Mouse (Mus musculus): ENCODE results near the gene Sebox. TPM values are rescaled to one million over a fixed set of nuclear protein-coding genes. Genes with fewer than 3 reads are reported as not detected.

Sebox gene
- polyA plus RNA-seq (2017; shearing (Covaris generic)): not detected

DNA sequence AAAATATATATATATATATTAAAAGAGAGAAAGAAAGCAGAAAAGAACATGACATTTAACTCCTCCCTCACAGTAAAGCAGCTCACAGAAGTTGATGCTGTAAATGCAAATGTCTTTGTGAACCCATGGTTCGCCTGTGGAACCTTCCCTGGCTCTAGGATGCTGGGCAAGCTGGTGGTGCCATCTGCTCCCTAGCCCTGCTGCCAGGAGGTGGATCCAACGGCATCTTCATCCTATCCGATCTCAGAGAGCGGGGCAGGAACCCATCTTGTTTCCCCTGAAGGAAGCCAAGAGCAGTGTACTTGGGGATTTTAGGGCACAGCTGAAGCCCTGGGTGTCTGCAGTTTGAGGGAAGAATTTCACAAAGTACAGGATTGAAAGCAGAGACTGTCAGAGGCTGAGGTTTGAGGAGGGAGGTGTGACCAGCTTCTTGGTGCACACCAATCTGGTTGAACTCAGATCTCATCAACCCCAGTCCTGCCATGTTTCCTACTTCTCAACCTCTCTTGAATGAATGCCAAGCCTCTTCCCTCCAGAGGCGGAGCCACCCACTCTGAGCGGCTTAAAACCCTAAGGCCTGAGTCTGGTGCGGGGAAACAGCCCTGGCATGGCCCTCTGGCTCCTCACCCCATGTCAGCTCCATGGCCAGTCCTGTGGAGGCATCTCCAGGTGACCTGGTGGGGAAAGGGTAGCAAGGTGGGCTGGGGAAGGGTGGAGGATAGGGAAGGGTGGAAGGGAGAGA, at the start of gene Sebox:
Gene Sebox, plus strand, starts transcription at position 539 of the 742 bp plus-strand sequence.

DNA sequence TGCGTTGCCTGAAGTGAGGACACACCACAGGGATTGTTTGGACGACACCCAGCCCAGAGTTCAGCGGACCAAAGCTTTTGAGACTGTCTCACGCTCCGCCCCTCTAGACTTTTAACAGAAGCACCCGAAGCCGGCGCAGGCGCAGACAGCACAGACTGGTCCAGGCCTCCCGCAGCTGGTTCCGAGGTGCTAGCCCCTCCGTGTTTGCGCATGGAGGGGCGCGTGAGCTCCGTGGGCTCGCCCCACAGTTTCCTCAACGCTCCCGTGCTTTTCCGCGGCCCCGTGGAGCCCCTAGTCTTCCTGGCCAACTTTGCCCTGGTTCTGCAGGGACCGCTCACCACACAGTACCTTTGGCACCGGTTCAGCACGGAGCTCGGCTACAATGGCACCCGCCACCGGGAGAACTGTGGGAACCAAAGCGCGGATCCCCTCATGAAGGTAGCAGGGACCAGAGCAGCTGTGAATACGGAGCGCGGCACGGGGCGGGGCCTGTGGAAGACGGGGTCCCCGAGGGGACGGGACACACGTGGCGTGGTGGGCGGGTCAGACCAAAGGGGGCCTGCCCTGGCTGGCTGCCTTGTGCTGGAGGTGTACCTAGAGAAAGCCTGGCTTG, 37.6 kb upstream of the Sebox start, which contains the start of gene Slc46a1:
Gene Slc46a1, plus strand, starts transcription at position 130 of the 613 bp plus-strand sequence.

DNA sequence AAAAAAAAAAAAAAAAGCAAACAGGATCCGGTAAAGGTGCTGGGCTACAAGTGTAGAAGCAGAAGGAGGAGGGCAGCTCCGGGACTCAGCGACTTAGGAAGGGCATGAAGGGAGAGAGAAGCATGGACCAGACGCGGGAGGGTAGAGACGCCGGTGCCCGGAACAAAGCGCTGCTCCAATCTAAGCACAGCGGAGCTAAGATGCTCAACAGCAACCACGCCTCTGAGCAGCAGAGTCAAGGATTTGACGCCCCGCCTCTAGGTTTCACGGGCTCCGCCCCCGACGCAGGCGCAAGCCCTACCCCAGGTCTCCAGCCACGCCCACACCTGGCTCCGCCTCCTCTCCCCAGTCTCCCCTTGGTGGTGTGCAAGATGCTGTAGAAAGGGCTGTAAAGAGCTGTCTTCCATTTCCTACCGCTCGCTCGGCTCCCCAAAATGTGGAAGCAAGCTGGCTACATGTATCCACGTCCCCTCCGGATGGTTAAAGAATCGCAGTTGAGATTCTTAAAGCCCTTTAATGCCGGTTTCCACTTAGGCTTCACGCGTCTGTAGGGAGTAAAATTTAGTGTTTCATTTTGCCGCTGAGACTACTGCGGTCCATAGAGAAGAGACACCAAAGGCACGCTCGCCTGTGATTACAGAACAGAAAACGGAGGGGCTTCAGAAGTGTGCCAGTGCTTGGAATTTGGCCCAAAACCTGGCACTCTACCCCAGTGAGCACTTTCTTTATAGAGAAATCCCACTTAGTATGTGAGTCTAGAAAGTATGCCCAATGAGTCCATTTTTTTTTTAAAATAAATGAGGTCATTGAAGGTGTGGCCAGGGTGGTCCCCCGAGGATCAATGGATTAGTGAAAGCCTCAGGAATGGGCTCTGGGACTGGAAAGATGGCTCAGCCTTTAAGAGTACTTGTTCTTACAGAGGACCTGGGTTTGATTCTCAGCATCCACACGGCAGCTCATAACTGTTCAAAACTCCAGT, 5.4 kb upstream of the Sebox start, which contains the start of gene Sarm1:
Gene Sarm1, minus strand, starts transcription at position 211 of the 979 bp plus-strand sequence.

GRCm38 (mm10) chr11:78499004-78499403, 4.2 kb upstream of the Sebox start, which contains the start of gene Vtn:
Gene Vtn, plus strand, starts transcription at chr11:78499091.

DNA sequence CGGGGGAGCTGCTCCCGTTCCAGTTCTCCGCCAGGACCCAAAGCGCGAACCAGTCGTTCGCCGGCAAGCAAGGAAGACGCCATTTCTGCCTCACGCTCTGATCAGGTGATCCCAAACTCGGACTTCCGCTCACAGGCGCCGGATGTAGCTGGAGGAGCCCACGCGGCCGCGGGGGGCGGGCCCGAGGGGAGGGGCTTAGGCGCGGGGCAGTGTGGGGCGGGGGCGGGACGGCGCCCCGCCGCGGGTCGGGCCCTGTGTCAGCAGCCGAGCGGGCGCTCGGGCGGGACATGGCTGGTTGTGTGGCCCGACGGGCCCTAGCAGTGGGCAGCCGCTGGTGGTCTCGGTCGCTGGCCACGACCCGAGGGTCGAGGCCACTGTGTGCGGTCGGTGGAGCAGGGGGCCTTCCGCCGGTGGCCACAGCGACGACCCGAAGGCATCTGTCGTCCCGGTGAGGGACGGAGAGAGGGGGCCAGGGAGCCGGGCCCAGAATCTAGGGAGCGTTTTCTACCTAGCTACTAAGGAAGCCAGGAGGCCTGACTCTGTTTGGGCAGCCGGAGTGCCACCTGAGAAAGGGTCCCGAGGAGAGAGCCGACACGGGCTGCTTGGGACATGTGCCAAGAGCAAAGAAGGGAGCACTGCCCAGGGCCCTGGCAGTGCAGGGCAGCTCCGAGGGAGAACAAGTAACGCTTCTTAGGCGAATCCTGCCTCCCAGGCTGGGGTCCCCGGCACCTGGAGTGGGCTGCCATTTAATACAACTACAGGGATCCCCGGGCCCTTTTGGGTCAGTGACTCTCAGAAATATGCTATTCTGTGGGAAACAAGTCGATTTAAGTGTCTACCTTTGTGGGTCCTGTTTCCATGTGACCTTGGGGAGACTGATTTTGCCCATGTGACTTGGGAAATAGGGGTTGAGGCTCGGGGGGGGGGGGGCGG, 9.0 kb downstream of the Sebox start, which contains the start of the genes Tmem199 and Poldip2:
Gene Tmem199, minus strand, starts transcription at position 148 of the 933 bp plus-strand sequence.
Gene Poldip2, plus strand, starts transcription at position 169 of the 933 bp plus-strand sequence.

DNA sequence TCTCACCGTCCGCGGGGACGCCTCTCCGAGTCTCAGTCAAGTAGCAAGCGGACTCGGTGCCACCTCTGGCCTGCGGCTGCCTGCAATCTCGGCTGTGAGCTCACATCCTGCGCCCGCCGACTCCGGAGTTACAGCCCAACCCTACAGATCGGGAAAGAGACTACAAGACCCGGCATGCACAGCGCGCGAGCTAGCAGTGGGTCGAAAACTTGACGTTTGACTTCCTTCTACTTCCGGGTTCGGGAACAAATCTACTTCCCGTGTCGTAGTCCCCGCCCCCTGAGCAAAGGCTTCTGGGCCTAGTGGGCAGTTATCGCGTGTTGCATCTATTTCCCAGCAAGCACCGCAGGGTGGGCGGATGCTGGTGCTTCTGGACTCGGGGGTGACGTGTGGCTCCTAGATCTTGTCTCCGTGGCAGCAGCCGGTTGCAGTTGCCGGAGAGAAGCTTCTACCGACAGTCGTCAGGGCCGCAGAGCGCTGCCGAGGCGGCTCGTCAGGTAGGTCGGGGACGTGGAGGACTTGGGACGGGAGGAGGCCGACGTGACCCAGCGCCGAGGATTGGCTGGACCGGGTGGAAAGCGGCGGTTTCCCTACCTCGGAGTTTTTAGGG, 32.9 kb downstream of the Sebox start, which contains the start of the genes Tnfaip1 and Ift20:
Gene Tnfaip1, minus strand, starts transcription at position 253 of the 610 bp plus-strand sequence.
Gene Ift20, plus strand, starts transcription at position 282 of the 610 bp plus-strand sequence.

DNA sequence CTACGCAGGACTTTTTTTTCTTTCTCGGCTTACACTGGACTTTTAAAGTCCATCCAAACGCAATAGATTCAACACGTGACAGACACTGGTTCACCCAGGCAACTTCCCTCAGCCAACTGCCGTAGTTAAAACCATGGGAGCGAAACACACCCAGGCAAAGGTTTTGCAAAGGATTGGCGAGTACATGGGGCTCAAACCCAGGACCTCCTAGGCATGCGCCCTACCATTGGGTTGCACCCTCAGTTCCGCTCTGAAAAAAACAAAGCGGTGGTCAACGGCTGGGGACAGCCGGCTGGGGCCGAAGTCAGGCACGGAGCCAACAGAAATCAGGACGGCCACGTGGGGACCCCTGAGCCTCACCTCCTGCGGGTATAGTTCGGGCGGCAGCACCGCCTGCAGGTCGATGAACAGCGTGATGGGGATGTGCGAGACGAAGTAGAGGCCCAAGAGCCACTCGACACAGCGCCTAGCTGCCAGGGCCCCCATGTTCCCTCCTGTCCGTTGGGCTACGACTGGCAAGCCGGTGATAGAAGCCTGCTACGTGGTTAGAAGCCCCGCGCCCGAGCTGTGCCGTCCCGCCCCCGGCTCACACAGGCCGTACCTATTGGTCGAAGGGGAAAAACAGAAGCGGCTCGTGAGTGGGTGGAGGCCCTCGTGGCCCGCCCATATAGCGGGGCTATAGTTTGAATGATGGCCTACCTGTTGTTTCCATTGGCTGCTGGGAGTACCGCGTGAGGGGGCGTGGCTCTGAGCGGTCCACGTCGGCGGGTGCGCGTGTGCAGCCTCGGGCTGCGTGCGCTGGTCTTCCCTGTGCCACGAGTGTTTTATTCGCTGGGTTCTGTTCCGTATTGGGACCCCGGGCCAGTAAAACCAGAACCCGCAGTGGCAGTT, 47.2 kb downstream of the Sebox start, which contains the start of gene Tmem97:
Gene Tmem97, minus strand, starts transcription at position 610 of the 891 bp plus-strand sequence.

Other genes starting within 250 kb of the Sebox start
- gene 2610507B11Rik, start 241.7 kb upstream of the Sebox start, polyA plus RNA-seq (2017; shearing (Covaris generic)): 74.7 TPM
- 0.38 TPM for gene BC030499, start 212.6 kb upstream of the Sebox start, polyA plus RNA-seq (2017; shearing (Covaris generic))
- 2.2 TPM for gene Spag5, start 201.9 kb upstream of the Sebox start, polyA plus RNA-seq (2017; shearing (Covaris generic))
- 14.5 TPM for gene Aldoc, start 180.5 kb upstream of the Sebox start, polyA plus RNA-seq (2017; shearing (Covaris generic))
- gene Pigs, start 175.0 kb upstream of the Sebox start, polyA plus RNA-seq (2017; shearing (Covaris generic)): 136 TPM
- 18.6 TPM for gene Unc119, start 160.0 kb upstream of the Sebox start, polyA plus RNA-seq (2017; shearing (Covaris generic))
- gene Foxn1, start 116.9 kb upstream of the Sebox start, polyA plus RNA-seq (2017; shearing (Covaris generic)): not detected
- not detected for gene Slc13a2, start 81.2 kb upstream of the Sebox start, polyA plus RNA-seq (2017; shearing (Covaris generic))
- gene Slc46a1, start 37.8 kb upstream of the Sebox start, polyA plus RNA-seq (2017; shearing (Covaris generic)): 1.8 TPM
- gene Sarm1, start 5.7 kb upstream of the Sebox start, polyA plus RNA-seq (2017; shearing (Covaris generic)): 0.77 TPM
- not detected for gene Vtn, start 4.4 kb upstream of the Sebox start, polyA plus RNA-seq (2017; shearing (Covaris generic))
- 55.4 TPM for gene Tmem199, start 8.7 kb downstream of the Sebox start, polyA plus RNA-seq (2017; shearing (Covaris generic))
- gene Poldip2, start 8.7 kb downstream of the Sebox start, polyA plus RNA-seq (2017; shearing (Covaris generic)): 26.9 TPM
- gene Tnfaip1, start 32.9 kb downstream of the Sebox start, polyA plus RNA-seq (2017; shearing (Covaris generic)): 23.0 TPM
- 130 TPM for gene Ift20, start 32.9 kb downstream of the Sebox start, polyA plus RNA-seq (2017; shearing (Covaris generic))
- gene Tmem97, start 47.3 kb downstream of the Sebox start, polyA plus RNA-seq (2017; shearing (Covaris generic)): 17.2 TPM
- 11.1 TPM for gene Nlk, start 193.9 kb downstream of the Sebox start, polyA plus RNA-seq (2017; shearing (Covaris generic))
- 39.2 TPM for gene Ccnq, start 248.3 kb downstream of the Sebox start, polyA plus RNA-seq (2017; shearing (Covaris generic))